Mouse (Mus musculus) intestine, embryonic 14.5 days (tissue): ENCODE data around the gene Nhp2. TPM values are rescaled to one million over a fixed set of nuclear protein-coding genes. Genes with fewer than 3 reads are reported as not detected.

Experiments used
- ATAC-seq: fragments of 200-750 bp; cut with Nextera tagmentation; replicated peaks from 2 replicates; pipeline ENCODE4 v1.8.0; 2017; ENCODE audit warnings: low read depth, moderate number of reproducible peaks, moderate TSS enrichment, moderate library complexity; ENCODE audit not compliant: low FRiP score, low TSS enrichment
- DNase-seq: peaks from one replicate; pipeline ENCODE4 v3.0.0-alpha.2; 2018; ENCODE audit warnings: low spot score
- H3K27ac ChIP-seq: fragments of 300-500 bp; sonication (generic); 2 replicates; pipeline ENCODE4 v1.5.1; 2014; ENCODE audit warnings: low read depth, mild to moderate bottlenecking, control low read depth
- H3K27me3 ChIP-seq: fragments of 300-500 bp; sonication (generic); replicated peaks from 2 replicates; pipeline ENCODE4 v1.6.1; 2014; ENCODE audit warnings: low read length, control low read depth; ENCODE audit not compliant: control insufficient read depth, insufficient read depth
- H3K36me3 ChIP-seq: fragments of 300-500 bp; sonication (generic); 2 replicates; pipeline ENCODE4 v1.6.1; 2014; ENCODE audit warnings: low read length, control low read depth; ENCODE audit not compliant: control insufficient read depth, insufficient read depth
- H3K4me1 ChIP-seq: fragments of 300-500 bp; sonication (generic); replicated peaks from 2 replicates; pipeline ENCODE4 v1.6.1; 2014; ENCODE audit warnings: low read length, control low read depth, mixed read lengths; ENCODE audit not compliant: control insufficient read depth, insufficient read depth
- H3K4me2 ChIP-seq: fragments of 300-500 bp; sonication (generic); 2 replicates; pipeline ENCODE4 v1.6.1; 2014; ENCODE audit warnings: low read length
- H3K4me3 ChIP-seq: fragments of 300-500 bp; sonication (generic); 2 replicates; pipeline ENCODE4 v1.5.1; 2014; ENCODE audit warnings: low read depth, low read length, control low read depth, mixed read lengths
- H3K9ac ChIP-seq: fragments of 300-500 bp; sonication (generic); 2 replicates; pipeline ENCODE4 v1.6.1; 2014; ENCODE audit warnings: mild to moderate bottlenecking, low read length
- H3K9me3 ChIP-seq: fragments of 300-500 bp; sonication (generic); 2 replicates; pipeline ENCODE4 v1.6.1; 2016; ENCODE audit warnings: low read length, control low read depth; ENCODE audit not compliant: control insufficient read depth
- WGBS: fragments of 180-500 bp; shearing (Covaris S2); extraction: QIAGEN DNeasy Blood & Tissue Kit; methylation state at CpG from one replicate; pipeline ENCODE4 v1.1.7; 2014; 5-methylcytosine and 5-hydroxymethylcytosine counted together
- polyA plus RNA-seq: library from polyadenylated mRNA; unstranded; fragments of >200 nt; fragmentation: Nextera tagmentation; extraction: Ambion mirVana; gene quantifications from 2 replicates; pipeline ENCODE4 v1.2.1, GENCODE M21; 2014

Nhp2 gene
- polyA plus RNA-seq, 1 experiment from 2014 or later: 226 TPM

GRCm38 (mm10) chr11:51635525-51636322 lies 16.2 kb downstream of the Nhp2 start, which contains the start of gene Rmnd5b:
Rmnd5b (minus strand) TSS chr11:51635896.
- peak; percentile 93 for DNase-seq
- WGBS: under 1% methylated on average over 61 of the region's 61 CpGs
- peak within 1 kb of the TSS; percentile 62; the same call in 1 of the 2 replicates for H3K27ac ChIP-seq
- H3K9ac ChIP-seq: peak within 1 kb of the TSS; percentile 56
- ATAC-seq: peak; percentile 85
- H3K4me1 ChIP-seq: peaks cover 13% of the 10 kb centered on the region
- H3K9me3 ChIP-seq: no peaks in the 10 kb centered on the region
- peak within 1 kb of the TSS; percentile 71 for H3K4me2 ChIP-seq
- H3K4me3 ChIP-seq: peak within 1 kb of the TSS; percentile 79
- H3K36me3 ChIP-seq: no peaks in the 10 kb centered on the region
- no peaks in the 10 kb centered on the region for H3K27me3 ChIP-seq

- Histone ChIP-seq H3K27ac (peak overlapping the region; percentile 62; the same call in 1 of the 2 replicates), H3K36me3 (no peaks in the 10 kb centered on the region), H3K4me3 (peak overlapping the region; percentile 79), H3K4me1 (peaks cover 13% of the 10 kb centered on the region), H3K9ac (peak overlapping the region; percentile 56), H3K4me2 (peak overlapping the region; percentile 71), H3K27me3 (no peaks in the 10 kb centered on the region), H3K9me3 (no peaks in the 10 kb centered on the region)
- DNase-seq (peak; percentile 78), ATAC-seq (peak; percentile 57; the same call in 1 of the 2 replicates)
- 2% methylated on average over 6 of the region's 6 CpGs for WGBS
Observed at GRCm38 (mm10) chr11:51636323-51636684, 16.8 kb downstream of the Nhp2 start.

GRCm38 (mm10) chr11:51637971-51638414 lies 18.5 kb downstream of the Nhp2 start:
- DNase-seq (peak; percentile 68), ATAC-seq (no peak)

DNA sequence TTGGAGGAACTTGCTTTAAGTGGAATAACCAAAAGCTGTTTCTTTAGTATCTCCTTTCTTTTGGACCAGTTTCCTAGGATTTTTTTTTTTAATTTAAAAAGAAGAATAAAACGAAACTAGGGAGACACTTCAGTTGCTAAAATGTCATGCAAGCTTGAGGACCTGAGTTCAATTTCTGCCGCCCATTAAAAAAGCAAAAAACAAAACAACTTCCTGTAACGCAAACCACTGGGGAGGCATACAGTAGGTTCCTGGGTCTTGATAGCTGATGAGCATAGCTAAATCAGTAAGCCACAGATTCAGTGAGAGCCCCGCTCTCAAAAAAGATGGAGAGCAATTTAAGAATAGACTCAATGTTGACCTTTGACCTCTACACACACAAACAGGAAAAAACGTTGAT lies 19.0 kb downstream of the Nhp2 start:
- H3K9ac ChIP-seq: no peak overlapping the region
- peak overlapping the region; percentile 29; the same call in 1 of the 2 replicates for H3K27ac ChIP-seq
- WGBS: 69% methylated on average over 5 of the region's 5 CpGs
- H3K4me1 ChIP-seq: peaks cover 13% of the 10 kb centered on the region
- H3K4me3 ChIP-seq: no peak overlapping the region
- ATAC-seq (no peak), DNase-seq (no peak)
- H3K27me3 ChIP-seq: no peaks in the 10 kb centered on the region
- peak overlapping the region; percentile 40 for H3K4me2 ChIP-seq
- H3K36me3 ChIP-seq: peaks cover 6% of the 10 kb centered on the region; the same call in 1 of the 2 replicates
- no peaks in the 10 kb centered on the region for H3K9me3 ChIP-seq

More at GRCm38 (mm10) chr11:51637971-51638414, 18.5 kb downstream of the Nhp2 start:
- H3K9me3 ChIP-seq: no peaks in the 10 kb centered on the region
- H3K36me3 ChIP-seq: 0 out of 2 replicates have a peak, but pooled peaks cover 5% of the 10 kb centered on the region
- H3K4me2 ChIP-seq: peak overlapping the region; percentile 40
- no peaks in the 10 kb centered on the region for H3K27me3 ChIP-seq
- 5% methylated on average over 17 of the region's 17 CpGs for WGBS
- H3K4me3 ChIP-seq: 0 out of 2 replicates have a peak overlapping the region, but pooled peaks have one; percentile 6
- peak overlapping the region; percentile 16; the same call in 1 of the 2 replicates for H3K9ac ChIP-seq
- H3K4me1 ChIP-seq: peaks cover 13% of the 10 kb centered on the region
- H3K27ac ChIP-seq: peak overlapping the region; percentile 29; the same call in 1 of the 2 replicates

DNA sequence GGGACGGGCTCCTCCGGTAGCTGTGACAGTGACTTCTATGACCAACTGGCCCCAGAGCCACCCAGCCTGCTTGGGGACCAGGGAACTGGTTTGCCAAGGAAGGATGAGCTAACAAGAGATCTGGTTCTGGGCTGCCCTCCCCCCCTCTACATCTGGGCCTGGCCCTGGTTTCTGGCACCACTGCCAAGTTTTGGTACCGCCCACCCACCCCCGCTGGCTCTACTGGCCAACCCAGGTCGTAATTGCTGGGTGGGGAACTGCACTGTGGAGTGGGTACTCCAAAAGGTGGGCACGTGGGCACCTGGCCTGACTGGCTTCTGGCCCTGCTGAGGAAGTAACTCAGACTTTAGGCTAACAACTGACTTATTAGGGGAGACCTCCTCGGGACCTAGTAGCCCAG lies 21.2 kb downstream of the Nhp2 start:
- Histone ChIP-seq H3K4me2 (no peak overlapping the region), H3K9ac (no peak overlapping the region), H3K4me3 (no peak overlapping the region), H3K27me3 (no peaks in the 10 kb centered on the region), H3K27ac (no peak overlapping the region), H3K36me3 (peaks cover 27% of the 10 kb centered on the region; the same call in 1 of the 2 replicates), H3K9me3 (no peaks in the 10 kb centered on the region), H3K4me1 (peaks cover 8% of the 10 kb centered on the region)
- WGBS: 84% methylated on average over 7 of the region's 7 CpGs
- DNase-seq (no peak), ATAC-seq (no peak)

- H3K4me1 ChIP-seq: peaks cover 6% of the 10 kb centered on the region
- H3K9ac ChIP-seq: no peak overlapping the region
- H3K36me3 ChIP-seq: peaks cover 27% of the 10 kb centered on the region; the same call in 1 of the 2 replicates
- 77% methylated on average over 9 of the region's 9 CpGs for WGBS
- no peak for DNase-seq
- H3K9me3 ChIP-seq: no peaks in the 10 kb centered on the region
- no peak overlapping the region for H3K4me2 ChIP-seq
- H3K4me3 ChIP-seq: no peak overlapping the region
- no peaks in the 10 kb centered on the region for H3K27me3 ChIP-seq
- ATAC-seq: no peak
- H3K27ac ChIP-seq: no peak overlapping the region
Observed at GRCm38 (mm10) chr11:51643202-51643601, 23.7 kb downstream of the Nhp2 start.

DNA sequence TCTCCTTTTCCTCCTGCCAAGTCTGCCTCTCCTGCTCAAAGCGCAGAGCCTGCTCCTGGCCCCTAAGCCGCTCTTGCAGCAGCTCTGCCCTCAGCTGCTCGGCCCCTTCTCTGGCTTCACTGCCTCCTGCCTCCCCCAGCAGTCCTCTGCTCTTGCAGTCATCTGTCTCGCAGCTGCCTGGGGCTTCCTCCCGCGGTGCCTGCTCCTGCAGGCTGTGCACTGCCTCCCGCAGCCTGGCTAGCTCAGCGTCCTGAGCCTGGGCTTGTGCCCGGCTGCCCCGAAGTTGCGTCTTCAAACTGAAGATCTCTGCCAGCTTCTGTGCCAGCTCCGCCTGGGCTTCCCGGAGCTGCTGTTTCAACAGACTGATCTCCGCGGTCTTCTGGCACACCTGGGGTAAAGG lies 24.2 kb downstream of the Nhp2 start:
- Histone ChIP-seq H3K4me1 (peaks cover 10% of the 10 kb centered on the region; the same call in 1 of the 2 replicates), H3K4me2 (no peak overlapping the region), H3K4me3 (no peak overlapping the region), H3K27ac (no peak overlapping the region), H3K36me3 (peaks cover 27% of the 10 kb centered on the region; the same call in 1 of the 2 replicates), H3K9ac (no peak overlapping the region), H3K27me3 (no peaks in the 10 kb centered on the region), H3K9me3 (no peaks in the 10 kb centered on the region)
- 55% methylated on average over 15 of the region's 15 CpGs for WGBS
- DNase-seq (no peak), ATAC-seq (no peak)

DNA sequence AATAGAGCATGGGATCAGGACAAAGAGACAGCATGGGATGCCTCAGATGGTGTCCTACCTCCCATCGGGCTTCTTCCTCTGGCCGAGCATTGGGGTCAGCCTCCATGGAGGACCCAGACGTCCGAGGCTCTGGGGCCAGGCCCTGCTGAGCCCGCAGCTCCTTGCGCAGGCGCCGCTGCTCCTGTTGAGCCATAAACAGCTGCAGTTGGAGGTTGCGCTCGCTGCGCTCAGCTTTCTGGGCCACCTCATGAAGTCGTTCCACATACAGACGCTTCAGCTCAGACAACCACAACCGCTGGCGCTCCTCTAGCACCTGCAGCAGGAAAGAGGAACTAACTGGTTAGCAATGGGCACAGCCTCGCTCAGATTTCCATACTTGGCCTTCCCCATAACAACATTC lies 24.7 kb downstream of the Nhp2 start:
- ATAC-seq (no peak), DNase-seq (no peak)
- Histone ChIP-seq H3K4me1 (peaks cover 14% of the 10 kb centered on the region; the same call in 1 of the 2 replicates), H3K4me2 (no peak overlapping the region), H3K27ac (no peak overlapping the region), H3K9me3 (no peaks in the 10 kb centered on the region), H3K27me3 (no peaks in the 10 kb centered on the region), H3K4me3 (no peak overlapping the region), H3K36me3 (peaks cover 27% of the 10 kb centered on the region; the same call in 1 of the 2 replicates), H3K9ac (no peak overlapping the region)
- 77% methylated on average over 16 of the region's 16 CpGs for WGBS
